Mouse (Mus musculus) liver, embryonic 14.5 days (tissue): ENCODE measurements around the gene Iqgap2.

Source experiments
- CTCF ChIP-seq: IDR thresholded peaks from 2 replicates; pipeline ENCODE4 v1.5.1; 2016; ENCODE audit warnings: antibody characterized with exemption, low read depth, control low read depth
- EP300 ChIP-seq: IDR thresholded peaks from 2 replicates; pipeline ENCODE4 v1.6.1; 2016; ENCODE audit warnings: antibody characterized with exemption, low read depth

- TF ChIP-seq CTCF (no peak), EP300 (no peak)
These were observed 262.0 kb downstream of the Iqgap2 start for GRCm38 (mm10) chr13:95629751-95630150.
